Comparison of ENCODE assay signal across 16 mouse cellular contexts in the genomic region with DNA sequence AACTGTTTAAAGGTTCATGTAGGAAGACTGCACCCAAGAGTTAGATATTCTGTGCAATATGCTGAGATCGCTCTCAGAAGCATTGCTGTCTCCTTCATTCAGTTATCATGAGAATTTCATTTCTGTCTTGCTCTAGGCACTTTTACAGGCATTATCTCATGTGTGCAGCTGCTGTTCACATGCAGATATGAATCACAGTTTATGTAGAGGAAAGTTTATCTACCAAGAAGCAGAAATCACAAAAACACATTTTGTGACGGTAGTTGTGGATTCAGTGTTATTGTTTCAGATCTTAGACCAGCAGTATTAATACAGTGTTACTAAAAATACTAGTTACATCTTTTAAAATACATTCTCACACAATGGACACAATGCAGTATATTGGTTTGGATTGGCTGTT. TPM values are rescaled to one million over a fixed set of nuclear protein-coding genes. Genes with fewer than 3 reads are reported as not detected.
A peak's percentile ranks its signal among the peaks of the same experiment; 100 is the strongest.
DNase-seq lines count a peak whose midpoint lies in the region; ATAC-seq and TF ChIP-seq lines count a peak whose summit lies in the region.
"Had no signal": no experiment of that assay in that cellular context is flagged by ENCODE, and none has a peak within 500 bp of the region (broad histone marks: within the 10 kb centered on the region; RNA-seq: fewer than 3 reads in every experiment).

No protein-coding gene starts in this region.

- peaks cover 8% of the 10 kb centered on the region for H3K4me1 ChIP-seq in liver, embryonic 11.5 days (replicated peaks; ENCODE audit: control insufficient read depth, insufficient read depth, low read length)
- H3K4me1 ChIP-seq in liver, embryonic 14.5 days (replicated peaks; ENCODE audit: control insufficient read depth in 2 of 2, insufficient read depth in 2 of 2, low read length in 1 of 2), result peaks cover 14 to 29% of the 10 kb centered on the region in 2 experiments
- H3K4me1 ChIP-seq: hindbrain, embryonic 15.5 days; midbrain, embryonic 15.5 days had no signal

- no peak overlapping the region for H3K4me3 ChIP-seq in liver, embryonic 11.5 days (ENCODE audit: low read depth, low read length)
- no peak overlapping the region for H3K4me3 ChIP-seq in liver, embryonic 14.5 days (ENCODE audit: insufficient read depth in 1 of 2, low read depth in 2 of 2, low read length in 2 of 2)
- H3K4me3 ChIP-seq: hindbrain, embryonic 15.5 days; left cerebral cortex, adult 2 months; midbrain, embryonic 15.5 days had no signal

- ATAC-seq in liver, embryonic 11.5 days (replicated peaks; ENCODE audit: low FRiP score), result peak; percentile 87
- ATAC-seq in common myeloid progenitor, adult 5-6 weeks (replicated peaks; ENCODE audit: low read depth, poor library complexity, severe bottlenecking), result peak; percentile 67
- peak; percentile 88 for ATAC-seq in liver, embryonic 14.5 days (ENCODE audit: insufficient read depth)
- ATAC-seq: midbrain, embryonic 15.5 days had no signal

- H3K36me3 ChIP-seq in liver, embryonic 11.5 days (ENCODE audit: control insufficient read depth, insufficient read depth, low read length), result peaks cover 2% of the 10 kb centered on the region; the same call in 1 of the 2 replicates
- H3K36me3 ChIP-seq in liver, embryonic 14.5 days (replicated peaks; ENCODE audit: control insufficient read depth, insufficient read depth, low read depth), result peaks cover 5% of the 10 kb centered on the region; the same call in 1 of the 2 replicates
- H3K36me3 ChIP-seq: hindbrain, embryonic 15.5 days; midbrain, embryonic 15.5 days had no signal

- no peak for TF ChIP-seq CTCF in liver, embryonic 14.5 days (IDR thresholded peaks at IDR 0.05; ENCODE audit: low read depth)

- no peak overlapping the region; the same call in 1 of the 2 replicates for H3K27ac ChIP-seq in liver, embryonic 11.5 days (ENCODE audit: low read depth, low read length)
- H3K27ac ChIP-seq in liver, embryonic 14.5 days, result no peak overlapping the region
- H3K27ac ChIP-seq: hindbrain, embryonic 15.5 days; left cerebral cortex, adult 2 months; midbrain, embryonic 15.5 days had no signal

- WGBS in liver, embryonic 11.5 days, result 46% methylated on average over 2 of the region's 2 CpGs
- whole genome bisulfite sequencing in liver, embryonic 14.5 days (ENCODE audit: insufficient replicate concordance), result 9% methylated on average over 2 of the region's 2 CpGs

- H3K4me2 ChIP-seq in liver, embryonic 11.5 days, result peak overlapping the region; percentile 51
- H3K4me2 ChIP-seq in liver, embryonic 14.5 days (ENCODE audit: low read depth), result peak overlapping the region; percentile 50
- H3K4me2 ChIP-seq: hindbrain, embryonic 15.5 days; midbrain, embryonic 15.5 days had no signal

- H3K9me3 ChIP-seq in liver, embryonic 11.5 days (ENCODE audit: control insufficient read depth, low read length), result peaks cover 2% of the 10 kb centered on the region; the same call in 1 of the 2 replicates
- H3K9me3 ChIP-seq in liver, embryonic 14.5 days (ENCODE audit: control insufficient read depth, low read length), result 0 out of 2 replicates have a peak, but pooled peaks cover 2% of the 10 kb centered on the region
- H3K9me3 ChIP-seq: hindbrain, embryonic 15.5 days; midbrain, embryonic 15.5 days had no signal

- H3K27me3 ChIP-seq in liver, embryonic 11.5 days (replicated peaks; ENCODE audit: control insufficient read depth, insufficient read depth, low read length), result no peaks in the 10 kb centered on the region
- H3K27me3 ChIP-seq in liver, embryonic 14.5 days (ENCODE audit: control insufficient read depth, insufficient read depth, low read length), result no peaks in the 10 kb centered on the region
- H3K27me3 ChIP-seq: CH12.LX; hindbrain, embryonic 15.5 days; midbrain, embryonic 15.5 days had no signal

- no peak overlapping the region for H3K9ac ChIP-seq in liver, embryonic 11.5 days (ENCODE audit: low read depth, low read length)
- H3K9ac ChIP-seq in liver, embryonic 14.5 days (replicated peaks), result no peak overlapping the region
- H3K9ac ChIP-seq: hindbrain, embryonic 15.5 days; midbrain, embryonic 15.5 days had no signal

- TF ChIP-seq EP300 in liver, embryonic 14.5 days (IDR thresholded peaks at IDR 0.05; ENCODE audit: low read depth), result peak; percentile 97

- DNase-seq in liver, embryonic 11.5 days (ENCODE audit: low spot score), result no peak
- DNase-seq in liver, result no peak
- DNase-seq in liver, embryonic 14.5 days (ENCODE audit: low read depth in 3 of 3, low spot score in 3 of 3), result peak; percentile 69 to 75 (median 75)
- no peak for DNase-seq in Muller cell, postnatal 12 days (ENCODE audit: inconsistent ontology term)
- DNase-seq in frontal cortex, postnatal 10 days (ENCODE audit: low spot score in 2 of 2), result no peak
- no peak for DNase-seq in thymus, postnatal 14 days
- DNase-seq: adrenal gland, adult 8-10 months; cerebellum, adult 11 months; kidney, adult 18-20 months; left cerebral cortex, postnatal 4 days; thymus, postnatal 36 days had no signal

RNA-seq across cellular contexts. Expression of a gene that starts 36.0 kb away (rescaled TPM):
- polyA plus RNA-seq in liver, embryonic 11.5 days (2014; fragmentation: Nextera tagmentation; extraction: Ambion mirVana), result 40.2 and 44.2 TPM in 2 replicates
- total RNA-seq in common myeloid progenitor, adult 5-6 weeks (2017), result 46.2 and 87.7 TPM in 2 replicates
- polyA plus RNA-seq in liver, embryonic 14.5 days (2012; rRNA removed), result 7.0 and 7.9 TPM in 2 replicates
- polyA plus RNA-seq in liver, embryonic 14.5 days (2014; fragmentation: Nextera tagmentation; extraction: Ambion mirVana), result 22.2 and 23.3 TPM in 2 replicates

Comparison
In these comparisons a context has a peak if more than half of its experiments do, and no peak if none do; other contexts are left out.
1. DNase-seq: peak in liver, embryonic 14.5 days (3 of 3); none in liver, embryonic 11.5 days (single experiment), liver (single experiment), Muller cell, postnatal 12 days (single experiment), frontal cortex, postnatal 10 days (0 of 2) and thymus, postnatal 14 days (single experiment).
2. Peak in every context shown above with its lines, with median percentiles within 50 percentile points of each other: ATAC-seq.